Mouse (Mus musculus) brain, embryonic 18.5 days (tissue): ENCODE measurements around the gene Atp5b.

Experiments
- DNase-seq: peaks from one replicate; pipeline ENCODE4 v3.0.0-alpha.2; 2012; ENCODE audit warnings: low read depth, low spot score

The Atp5b gene

DNA sequence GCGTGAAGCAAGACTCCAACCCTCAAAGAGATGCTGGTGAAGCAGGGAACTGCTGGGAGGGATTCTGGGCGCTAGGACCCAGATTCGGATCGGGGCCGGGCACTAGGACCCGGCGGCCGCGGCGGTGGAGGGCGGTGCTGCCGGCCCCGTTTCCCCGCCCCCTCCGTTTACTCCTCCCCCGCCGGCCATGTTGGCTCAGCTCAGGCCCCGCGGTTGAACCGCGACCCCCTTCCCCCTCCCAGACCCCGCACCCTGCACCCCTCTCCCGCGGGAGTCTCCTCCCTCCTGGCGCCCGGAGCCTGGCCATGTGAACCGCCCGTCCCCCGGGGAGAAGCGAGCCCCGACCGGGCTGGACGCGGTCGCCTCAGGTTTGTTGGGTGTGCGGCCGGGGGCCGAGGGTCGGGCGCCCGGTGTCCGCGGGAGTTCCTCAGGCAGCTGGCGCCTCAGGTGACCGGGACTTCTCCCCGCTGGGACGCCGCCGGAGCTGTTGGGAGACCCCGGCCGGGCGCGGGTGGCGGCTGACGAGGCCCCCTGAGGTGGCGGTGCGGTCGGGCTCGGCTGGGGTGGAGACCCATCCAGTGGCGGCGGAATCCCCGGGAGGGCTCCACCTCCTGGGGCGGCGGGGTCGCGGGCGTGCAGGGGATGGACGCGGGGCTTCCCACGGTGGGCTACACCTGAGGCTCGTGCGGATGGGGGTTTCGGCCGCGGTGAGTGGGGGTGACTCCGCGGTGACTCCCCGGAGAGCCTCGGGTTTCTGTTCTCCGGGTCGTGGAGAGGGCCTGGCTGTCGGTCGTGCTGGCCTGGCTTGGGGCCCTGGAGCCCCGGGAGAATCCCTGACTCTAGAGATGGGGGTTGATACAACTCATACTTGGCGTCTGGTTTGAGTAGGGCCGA, 13.9 kb downstream of the Atp5b start:
- peak; percentile 72 for DNase-seq

GRCm38 (mm10) chr10:128097587-128097971, 14.5 kb downstream of the Atp5b start:
- DNase-seq = no peak

DNA sequence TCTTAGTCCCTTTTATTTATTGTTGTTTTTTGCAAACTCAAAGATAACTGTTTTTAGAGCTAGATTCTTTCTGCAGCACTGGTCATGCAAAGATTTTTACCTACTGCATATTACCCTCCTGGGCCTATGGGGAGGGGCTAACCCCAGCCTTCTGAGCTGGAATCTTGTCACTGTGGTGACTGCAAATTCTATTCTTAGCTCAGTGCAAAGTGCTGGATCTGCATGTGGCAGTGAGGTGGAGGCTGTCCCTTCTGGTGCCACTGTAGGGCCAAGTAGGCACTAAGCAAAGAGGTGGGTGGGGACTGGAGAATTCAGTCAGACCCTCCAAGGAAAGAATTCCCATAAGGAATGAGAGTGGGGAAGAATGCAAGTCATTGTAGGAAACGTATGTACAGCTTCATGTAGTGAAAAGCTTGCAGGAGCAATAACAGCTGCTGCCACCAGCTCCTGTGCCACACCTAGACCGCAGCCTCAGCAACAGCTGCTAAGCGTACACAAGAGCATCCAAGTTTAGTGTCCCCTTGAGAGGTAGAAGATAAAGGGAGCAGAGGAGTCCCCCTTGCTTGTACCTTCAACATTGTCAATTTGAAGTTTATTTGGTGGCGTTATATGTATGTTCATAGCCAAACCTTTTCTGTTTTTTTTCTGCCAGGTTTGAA, 27.2 kb downstream of the Atp5b start:
- no peak for DNase-seq

DNA sequence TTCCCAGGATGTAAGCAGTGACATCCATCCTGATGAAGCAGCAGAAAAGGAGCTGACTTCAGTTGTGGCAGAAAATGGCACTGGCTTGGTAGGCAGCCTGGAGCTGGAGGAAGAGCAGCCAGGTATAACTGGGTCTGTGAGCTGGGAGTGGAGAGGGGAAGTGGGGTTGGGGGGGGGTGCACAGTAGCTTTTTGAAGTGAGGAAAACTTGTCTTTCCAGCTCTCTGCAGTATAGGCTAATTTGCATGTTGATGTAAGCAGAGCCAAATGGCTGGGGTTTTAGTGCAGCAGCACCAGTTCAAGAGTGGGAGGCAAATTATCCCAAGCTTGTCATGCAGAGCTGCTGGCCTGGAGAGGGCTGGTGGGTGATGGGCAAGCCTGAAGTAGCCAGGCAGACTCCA, 28.2 kb downstream of the Atp5b start:
- no peak for DNase-seq

- no peak for DNase-seq
Observed at GRCm38 (mm10) chr10:128123833-128124232, 40.8 kb downstream of the Atp5b start.

GRCm38 (mm10) chr10:128124831-128125230, 41.8 kb downstream of the Atp5b start:
- no peak for DNase-seq

GRCm38 (mm10) chr10:128125951-128126350, 42.9 kb downstream of the Atp5b start:
- no peak for DNase-seq

DNA sequence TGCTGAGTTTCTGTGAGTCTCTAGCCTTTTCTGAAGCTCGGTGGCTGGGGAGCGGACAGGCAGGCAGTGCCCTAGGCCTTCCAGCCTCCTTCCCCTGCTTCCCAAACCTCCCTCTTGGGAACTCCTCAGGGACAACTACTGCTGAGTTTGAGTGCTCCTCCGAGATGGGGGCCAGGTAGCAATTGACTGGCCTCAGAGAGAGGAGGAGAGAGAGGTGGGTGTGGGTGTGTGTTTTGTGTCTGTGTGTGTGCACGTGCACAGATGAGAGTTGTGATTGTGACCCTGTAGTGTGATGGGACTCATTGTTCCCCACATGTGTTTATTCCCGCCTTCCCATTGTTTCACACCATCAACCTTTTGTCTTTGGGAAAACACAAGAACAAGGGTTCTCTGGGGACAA, 44.4 kb downstream of the Atp5b start:
- no peak for DNase-seq

GRCm38 (mm10) chr10:128128143-128128542, 45.1 kb downstream of the Atp5b start:
- no peak for DNase-seq

DNA sequence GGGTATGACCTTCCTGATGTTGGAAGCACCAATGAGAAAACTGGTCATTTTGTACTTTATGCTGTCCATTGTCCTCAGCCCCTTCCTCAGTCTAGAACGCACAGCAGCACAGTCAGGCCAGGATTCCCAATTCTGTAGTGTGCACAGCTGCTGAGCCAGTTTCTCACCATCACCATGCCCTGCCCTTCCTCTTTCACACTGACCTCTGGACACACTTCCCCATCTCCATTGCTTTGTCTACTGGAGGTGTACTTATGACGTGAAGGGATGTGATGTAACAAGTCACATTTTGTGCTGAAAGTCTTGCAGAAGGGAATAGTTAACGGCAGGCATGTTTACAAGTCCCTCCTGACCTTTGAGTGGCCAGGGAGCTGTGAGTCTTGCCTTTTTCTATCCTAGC, 48.2 kb downstream of the Atp5b start:
- no peak for DNase-seq

GRCm38 (mm10) chr10:128131812-128132211, 48.7 kb downstream of the Atp5b start:
- no peak for DNase-seq

- no peak for DNase-seq
Observed at GRCm38 (mm10) chr10:128133650-128134332, 50.7 kb downstream of the Atp5b start.

DNA sequence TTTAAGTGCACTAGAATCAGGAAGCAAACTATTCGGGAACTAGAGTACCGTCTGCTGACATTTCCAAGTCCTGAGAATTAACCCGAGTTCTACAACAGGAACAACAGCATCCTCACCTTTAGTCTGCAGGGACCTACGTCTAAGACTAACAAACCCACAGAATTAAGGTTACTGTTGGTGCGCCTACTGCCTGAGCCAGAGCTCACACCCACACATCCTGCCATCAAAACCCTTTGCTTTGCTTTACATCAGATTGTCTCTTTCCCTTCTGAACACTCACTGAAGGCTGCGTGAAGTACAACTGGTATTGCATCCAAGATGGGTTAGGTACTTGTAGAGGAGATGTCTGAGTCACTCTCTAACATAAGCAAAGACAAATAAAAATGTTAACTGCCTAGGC, 52.3 kb downstream of the Atp5b start:
- no peak for DNase-seq
